Mouse (Mus musculus) retina, postnatal 7 days (tissue): ENCODE data around the gene Mad1l1.
A peak's percentile ranks its signal among the peaks of the same experiment; 100 is the strongest.

Experiments used
- DNase-seq: peaks from one replicate; pipeline ENCODE4 v3.0.0-alpha.2; 2012; ENCODE audit warnings: low read depth, low spot score

The Mad1l1 gene

GRCm38 (mm10) chr5:140221016-140221650 lies 100.2 kb downstream of the Mad1l1 start:
- DNase-seq: no peak

GRCm38 (mm10) chr5:140219252-140219651 lies 102.1 kb downstream of the Mad1l1 start:
- DNase-seq: no peak

GRCm38 (mm10) chr5:140217900-140218299 lies 103.5 kb downstream of the Mad1l1 start:
- DNase-seq: no peak

GRCm38 (mm10) chr5:140217083-140217482 lies 104.3 kb downstream of the Mad1l1 start:
- no peak for DNase-seq

GRCm38 (mm10) chr5:140215471-140216087 lies 105.8 kb downstream of the Mad1l1 start:
- DNase-seq: no peak

- no peak for DNase-seq
Observed at GRCm38 (mm10) chr5:140213001-140213400, 108.4 kb downstream of the Mad1l1 start.

GRCm38 (mm10) chr5:140210417-140211184 lies 110.8 kb downstream of the Mad1l1 start:
- DNase-seq: no peak

GRCm38 (mm10) chr5:140208743-140209409 lies 112.5 kb downstream of the Mad1l1 start:
- peak; percentile 49 for DNase-seq

GRCm38 (mm10) chr5:140206726-140207703 lies 114.3 kb downstream of the Mad1l1 start:
- no peak for DNase-seq

- DNase-seq: no peak
Observed at GRCm38 (mm10) chr5:140205991-140206390, 115.4 kb downstream of the Mad1l1 start.

GRCm38 (mm10) chr5:140204465-140204864 lies 116.9 kb downstream of the Mad1l1 start:
- DNase-seq: no peak

GRCm38 (mm10) chr5:140204037-140204436 lies 117.3 kb downstream of the Mad1l1 start:
- no peak for DNase-seq

- no peak for DNase-seq
Observed at GRCm38 (mm10) chr5:140202451-140202850, 118.9 kb downstream of the Mad1l1 start.

- no peak for DNase-seq
Observed at GRCm38 (mm10) chr5:140201566-140201965, 119.8 kb downstream of the Mad1l1 start.

- no peak for DNase-seq
Observed at GRCm38 (mm10) chr5:140201109-140201508, 120.2 kb downstream of the Mad1l1 start.

- DNase-seq: peak; percentile 61
Observed at GRCm38 (mm10) chr5:140197705-140198104, 123.6 kb downstream of the Mad1l1 start.

GRCm38 (mm10) chr5:140196446-140196845 lies 124.9 kb downstream of the Mad1l1 start:
- DNase-seq: no peak

- no peak for DNase-seq
Observed at GRCm38 (mm10) chr5:140194173-140194572, 127.2 kb downstream of the Mad1l1 start.

- no peak for DNase-seq
Observed at GRCm38 (mm10) chr5:140191539-140191938, 129.8 kb downstream of the Mad1l1 start.

- DNase-seq: no peak
Observed at GRCm38 (mm10) chr5:140186351-140186750, 135.0 kb downstream of the Mad1l1 start.

GRCm38 (mm10) chr5:140185757-140186156 lies 135.6 kb downstream of the Mad1l1 start:
- DNase-seq: no peak
